Mouse (Mus musculus): ENCODE data around the gene 2700097O09Rik.

DNA sequence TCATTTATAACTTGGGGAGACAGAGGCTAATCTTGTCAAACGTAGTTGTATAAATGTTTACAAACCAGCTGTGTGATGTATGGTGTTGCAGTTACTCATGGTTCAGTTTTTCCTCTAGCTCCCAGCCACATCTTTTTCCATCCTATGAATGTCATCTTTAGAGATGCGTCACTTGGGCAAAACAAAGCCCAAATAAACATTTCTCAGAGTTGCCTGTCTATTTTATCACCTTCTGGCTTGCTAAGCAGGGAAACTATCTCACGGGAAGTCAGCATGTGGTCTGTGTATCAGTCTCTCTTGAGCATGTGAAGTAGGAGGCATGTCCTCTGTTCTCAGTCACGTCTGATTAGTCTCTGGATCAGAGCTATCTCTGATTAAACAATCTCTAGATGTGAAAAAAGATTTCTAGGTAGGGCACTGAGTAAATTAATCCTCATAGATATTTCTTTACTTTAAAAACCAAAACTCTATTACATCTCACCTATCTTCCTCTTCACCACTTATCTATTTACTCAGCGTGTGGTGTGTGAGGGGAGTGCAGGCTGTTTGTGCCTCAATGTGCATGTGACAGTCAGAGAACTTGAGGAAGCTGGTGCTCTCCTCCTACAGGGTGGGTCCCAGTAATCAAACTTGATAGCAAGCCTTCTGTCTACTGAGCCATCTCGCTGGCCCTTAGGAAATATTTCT, 19.6 kb downstream of the 2700097O09Rik start:
- TF ChIP-seq CTCF (IDR thresholded peaks at IDR 0.05) (no peak), EP300 (IDR thresholded peaks at IDR 0.05) (no peak)

All from lung, postnatal 0 days (tissue).